ENCODE assay signal across 22 mouse cellular contexts in genomic region chr2:158601326-158601725, GRCm38 (mm10). TPM values are rescaled to one million over a fixed set of nuclear protein-coding genes. Genes with fewer than 3 reads are reported as not detected.
A peak's percentile ranks its signal among the peaks of the same experiment; 100 is the strongest.
DNase-seq lines count a peak whose midpoint lies in the region; ATAC-seq and TF ChIP-seq lines count a peak whose summit lies in the region.
"Had no signal": no experiment of that assay in that cellular context is flagged by ENCODE, and none has a peak within 500 bp of the region (broad histone marks: within the 10 kb centered on the region; RNA-seq: fewer than 3 reads in every experiment).

No protein-coding gene starts in this region.

- H3K4me2 ChIP-seq in hindbrain, embryonic 12.5 days (replicated peaks): no peak overlapping the region
- H3K4me2 ChIP-seq in hindbrain, embryonic 11.5 days (replicated peaks; ENCODE audit: low read depth, low read length): no peak overlapping the region
- H3K4me2 ChIP-seq in forebrain, postnatal 0 days (ENCODE audit: low read depth): no peak overlapping the region
- H3K4me2 ChIP-seq: embryonic facial prominence, embryonic 13.5 days; heart, embryonic 11.5 days; heart, embryonic 15.5 days had no signal

- no peaks in the 10 kb centered on the region for H3K9me3 ChIP-seq in hindbrain, embryonic 12.5 days (replicated peaks)
- no peaks in the 10 kb centered on the region for H3K9me3 ChIP-seq in hindbrain, embryonic 11.5 days (ENCODE audit: control insufficient read depth, low read length)
- H3K9me3 ChIP-seq in forebrain, postnatal 0 days (ENCODE audit: low read length): no peaks in the 10 kb centered on the region
- H3K9me3 ChIP-seq in heart, embryonic 10.5 days: no peaks in the 10 kb centered on the region
- H3K9me3 ChIP-seq: embryonic facial prominence, embryonic 13.5 days; heart, embryonic 15.5 days had no signal

- H3K27ac ChIP-seq in hindbrain, embryonic 12.5 days: peak overlapping the region; percentile 36
- no peak overlapping the region for H3K27ac ChIP-seq in hindbrain, embryonic 11.5 days (ENCODE audit: low read depth, low read length)
- H3K27ac ChIP-seq in forebrain, postnatal 0 days (ENCODE audit: low read depth, low read length): 0 out of 2 replicates have a peak overlapping the region, but pooled peaks have one; percentile 45
- H3K27ac ChIP-seq in heart, embryonic 10.5 days: no peak overlapping the region
- H3K27ac ChIP-seq: embryonic facial prominence, embryonic 13.5 days; heart, embryonic 15.5 days; hindbrain, postnatal 0 days had no signal

- no peak overlapping the region for H3K4me3 ChIP-seq in hindbrain, embryonic 12.5 days
- no peak overlapping the region for H3K4me3 ChIP-seq in hindbrain, embryonic 11.5 days (ENCODE audit: low read depth, low read length)
- H3K4me3 ChIP-seq in forebrain, postnatal 0 days (ENCODE audit: low read depth, low read length): no peak overlapping the region
- no peak overlapping the region for H3K4me3 ChIP-seq in heart, embryonic 10.5 days
- H3K4me3 ChIP-seq: embryonic facial prominence, embryonic 13.5 days; heart, embryonic 15.5 days had no signal

- no peak for DNase-seq in hindbrain, embryonic 11.5 days (ENCODE audit: low spot score)
- DNase-seq in ES-CJ7 (ENCODE audit: low read depth, low spot score): peak; percentile 48
- DNase-seq in ZHBTc4 (ENCODE audit: low read depth, low spot score): peak; percentile 54
- no peak for DNase-seq in forebrain, postnatal 0 days
- no peak for DNase-seq in heart, embryonic 10.5 days (ENCODE audit: low spot score)
- DNase-seq: adrenal gland, postnatal 10 days; cerebellum, adult 11-12 months; cerebellum, adult 9-10 months; cerebellum, postnatal 25 days; gastrocnemius, postnatal 10 days; heart, adult 18-20 months; heart, postnatal 14 days; kidney, adult 11 months had no signal

- peaks cover 34% of the 10 kb centered on the region for H3K27me3 ChIP-seq in hindbrain, embryonic 12.5 days
- peaks cover 7% of the 10 kb centered on the region; the same call in 1 of the 2 replicates for H3K27me3 ChIP-seq in hindbrain, embryonic 11.5 days (ENCODE audit: control insufficient read depth, insufficient read depth, low read length)
- no peaks in the 10 kb centered on the region for H3K27me3 ChIP-seq in forebrain, postnatal 0 days (ENCODE audit: insufficient read depth, low read length)
- peaks cover 75% of the 10 kb centered on the region for H3K27me3 ChIP-seq in heart, embryonic 10.5 days (ENCODE audit: insufficient read depth, poor library complexity, severe bottlenecking)

- ATAC-seq in hindbrain, embryonic 12.5 days (ENCODE audit: low FRiP score): no peak
- no peak for ATAC-seq in hindbrain, embryonic 11.5 days (ENCODE audit: low FRiP score)
- ATAC-seq in forebrain, postnatal 0 days: no peak
- ATAC-seq: hindbrain, postnatal 0 days had no signal

- TF ChIP-seq CTCF in forebrain, postnatal 0 days (IDR thresholded peaks at IDR 0.05; ENCODE audit: low read depth): no peak

- 88% methylated on average over 1 of the region's 1 CpGs for WGBS in hindbrain, embryonic 12.5 days
- WGBS in hindbrain, embryonic 11.5 days: 85% methylated on average over 1 of the region's 1 CpGs
- 89% methylated on average over 1 of the region's 1 CpGs for WGBS in forebrain, postnatal 0 days
- WGBS in heart, embryonic 10.5 days: 74% methylated on average over 1 of the region's 1 CpGs

- H3K9ac ChIP-seq in hindbrain, embryonic 12.5 days: no peak overlapping the region
- no peak overlapping the region for H3K9ac ChIP-seq in hindbrain, embryonic 11.5 days (ENCODE audit: low read depth, low read length)
- no peak overlapping the region for H3K9ac ChIP-seq in forebrain, postnatal 0 days
- H3K9ac ChIP-seq: embryonic facial prominence, embryonic 13.5 days; heart, embryonic 15.5 days had no signal

- peaks cover 20% of the 10 kb centered on the region for H3K4me1 ChIP-seq in hindbrain, embryonic 12.5 days
- H3K4me1 ChIP-seq in hindbrain, embryonic 11.5 days (replicated peaks; ENCODE audit: control insufficient read depth, insufficient read depth, low read length): peaks cover 2% of the 10 kb centered on the region; the same call in 1 of the 2 replicates
- H3K4me1 ChIP-seq in forebrain, postnatal 0 days (ENCODE audit: insufficient read depth): peaks cover 4% of the 10 kb centered on the region; the same call in 1 of the 2 replicates
- peaks cover 9% of the 10 kb centered on the region; the same call in 1 of the 2 replicates for H3K4me1 ChIP-seq in heart, embryonic 10.5 days
- H3K4me1 ChIP-seq: embryonic facial prominence, embryonic 13.5 days; heart, embryonic 15.5 days had no signal

- H3K36me3 ChIP-seq in hindbrain, embryonic 12.5 days: no peaks in the 10 kb centered on the region
- H3K36me3 ChIP-seq in hindbrain, embryonic 11.5 days (ENCODE audit: control insufficient read depth, insufficient read depth, low read length): no peaks in the 10 kb centered on the region
- no peaks in the 10 kb centered on the region for H3K36me3 ChIP-seq in forebrain, postnatal 0 days (ENCODE audit: insufficient read depth)
- H3K36me3 ChIP-seq in heart, embryonic 10.5 days: no peaks in the 10 kb centered on the region
- H3K36me3 ChIP-seq: embryonic facial prominence, embryonic 13.5 days; heart, embryonic 15.5 days had no signal

RNA-seq across cellular contexts. Expression of gene Slc32a1, which starts 9.2 kb away (rescaled TPM):
- 3.5 and 4.3 TPM in 2 replicates for polyA plus RNA-seq in hindbrain, embryonic 12.5 days (2016; fragmentation: Nextera tagmentation; extraction: Ambion mirVana)
- polyA plus RNA-seq in hindbrain, embryonic 11.5 days (2014; fragmentation: Nextera tagmentation; extraction: Ambion mirVana): 1.9 and 2.9 TPM in 2 replicates
- total RNA-seq in forebrain, postnatal 0 days (2014; rRNA removed): 23.5 and 37.4 TPM in 2 replicates
- polyA plus RNA-seq in forebrain, postnatal 0 days (2015; fragmentation: Nextera tagmentation; extraction: Ambion mirVana): 7.4 and 10.8 TPM in 2 replicates
- polyA plus RNA-seq in heart, embryonic 10.5 days (2016; fragmentation: Nextera tagmentation; extraction: Ambion mirVana): not detected in 2 replicates
- total RNA-seq: adrenal gland, postnatal 10 days; CH12.LX; gastrocnemius, postnatal 4 days; heart, adult 18-20 months; heart, postnatal 14 days; hematopoietic stem cell, adult 5-6 weeks had no signal
- polyA plus RNA-seq: embryonic facial prominence, embryonic 13.5 days; heart, embryonic 15.5 days; intestine, embryonic 14.5 days had no signal

RNA-seq across cellular contexts. Expression of gene Actr5, which starts 23.4 kb away (rescaled TPM):
- 21.1 and 23.7 TPM in 2 replicates for polyA plus RNA-seq in hindbrain, embryonic 12.5 days (2016; fragmentation: Nextera tagmentation; extraction: Ambion mirVana)
- 13.7 and 16.7 TPM in 2 replicates for polyA plus RNA-seq in hindbrain, embryonic 11.5 days (2014; fragmentation: Nextera tagmentation; extraction: Ambion mirVana)
- total RNA-seq in forebrain, postnatal 0 days (2014; rRNA removed): 16.5 and 30.8 TPM in 2 replicates
- 8.0 and 8.2 TPM in 2 replicates for polyA plus RNA-seq in forebrain, postnatal 0 days (2015; fragmentation: Nextera tagmentation; extraction: Ambion mirVana)
- polyA plus RNA-seq in heart, embryonic 10.5 days (2016; fragmentation: Nextera tagmentation; extraction: Ambion mirVana): 8.5 and 12.7 TPM in 2 replicates

Comparison
In these comparisons a context has a peak if more than half of its experiments do, and no peak if none do; other contexts are left out.
1. H3K27ac ChIP-seq: peak in hindbrain, embryonic 12.5 days (single experiment) and forebrain, postnatal 0 days (single experiment); none in hindbrain, embryonic 11.5 days (single experiment) and heart, embryonic 10.5 days (single experiment).
2. DNase-seq: peak in ES-CJ7 (single experiment) and ZHBTc4 (single experiment); none in hindbrain, embryonic 11.5 days (single experiment), forebrain, postnatal 0 days (single experiment) and heart, embryonic 10.5 days (single experiment).